Mouse (Mus musculus) intestine, embryonic 15.5 days (tissue): ENCODE results near the gene Ilk. TPM values are rescaled to one million over a fixed set of nuclear protein-coding genes. Genes with fewer than 3 reads are reported as not detected.

Experiments
- ATAC-seq: fragments of 200-750 bp; cut with Nextera tagmentation; 2 replicates; pipeline ENCODE4 v1.8.0; 2017; ENCODE audit warnings: moderate TSS enrichment, moderate library complexity
- H3K27ac ChIP-seq: fragments of 300-500 bp; sonication (generic); 2 replicates; pipeline ENCODE4 v1.5.1; 2015; ENCODE audit warnings: mild to moderate bottlenecking, inconsistent platforms
- H3K27me3 ChIP-seq: fragments of 300-500 bp; sonication (generic); replicated peaks from 2 replicates; pipeline ENCODE4 v1.6.1; 2015; ENCODE audit warnings: inconsistent platforms
- H3K36me3 ChIP-seq: fragments of 300-500 bp; sonication (generic); 2 replicates; pipeline ENCODE4 v1.6.1; 2015; ENCODE audit warnings: inconsistent platforms
- H3K4me1 ChIP-seq: fragments of 300-500 bp; sonication (generic); replicated peaks from 2 replicates; pipeline ENCODE4 v1.6.1; 2015; ENCODE audit warnings: inconsistent platforms
- H3K4me2 ChIP-seq: fragments of 300-500 bp; sonication (generic); replicated peaks from 2 replicates; pipeline ENCODE4 v1.6.1; 2015; ENCODE audit warnings: mild to moderate bottlenecking, inconsistent platforms
- H3K4me3 ChIP-seq: fragments of 300-500 bp; sonication (generic); replicated peaks from 2 replicates; pipeline ENCODE4 v1.5.1; 2015; ENCODE audit warnings: inconsistent platforms
- H3K9ac ChIP-seq: fragments of 300-500 bp; sonication (generic); 2 replicates; pipeline ENCODE4 v1.6.1; 2015; ENCODE audit warnings: inconsistent platforms
- H3K9me3 ChIP-seq: fragments of 300-500 bp; sonication (generic); 2 replicates; pipeline ENCODE4 v1.6.1; 2016; ENCODE audit warnings: inconsistent platforms
- WGBS: fragments of 180-500 bp; shearing (Covaris S2); methylation state at CpG from one replicate; pipeline ENCODE4 v1.1.7; 2015; 5-methylcytosine and 5-hydroxymethylcytosine counted together
- polyA plus RNA-seq: library from polyadenylated mRNA; unstranded; fragments of >200 nt; fragmentation: Nextera tagmentation; extraction: Ambion mirVana; gene quantifications from 2 replicates; pipeline ENCODE4 v1.2.1, GENCODE M21; 2015

Gene Ilk
- polyA plus RNA-seq, 1 experiment from 2014 or later, result 313 TPM

DNA sequence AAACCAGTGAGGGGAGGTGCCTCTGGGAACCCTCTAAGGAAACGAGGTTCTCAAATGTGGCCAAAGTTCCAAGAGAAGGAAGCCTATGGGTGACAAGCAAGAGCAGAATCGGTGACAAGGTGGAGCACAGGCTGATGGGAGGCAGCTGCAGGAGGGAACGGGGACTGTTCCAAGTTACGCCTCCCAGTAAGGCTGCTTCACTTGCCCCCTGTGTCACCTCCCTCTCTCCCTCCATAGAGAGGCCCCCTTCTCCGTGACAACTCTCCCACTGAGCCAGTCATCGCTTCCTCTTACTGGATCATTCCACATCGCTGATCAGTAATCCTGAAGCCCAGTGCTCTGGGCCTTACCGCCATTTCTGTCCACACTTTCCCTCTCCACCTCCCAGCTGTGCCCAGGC, 38.3 kb downstream of the Ilk start:
- peak overlapping the region; percentile 48; the same call in 1 of the 2 replicates for H3K27ac ChIP-seq
- ATAC-seq, result no peak
- H3K4me2 ChIP-seq, result no peak overlapping the region
- no peak overlapping the region for H3K4me3 ChIP-seq
- H3K36me3 ChIP-seq, result peaks cover 10% of the 10 kb centered on the region; the same call in 1 of the 2 replicates
- H3K27me3 ChIP-seq, result no peaks in the 10 kb centered on the region
- no peak overlapping the region for H3K9ac ChIP-seq
- peaks cover 35% of the 10 kb centered on the region for H3K4me1 ChIP-seq
- no peaks in the 10 kb centered on the region for H3K9me3 ChIP-seq
- WGBS, result 63% methylated on average over 8 of the region's 8 CpGs

DNA sequence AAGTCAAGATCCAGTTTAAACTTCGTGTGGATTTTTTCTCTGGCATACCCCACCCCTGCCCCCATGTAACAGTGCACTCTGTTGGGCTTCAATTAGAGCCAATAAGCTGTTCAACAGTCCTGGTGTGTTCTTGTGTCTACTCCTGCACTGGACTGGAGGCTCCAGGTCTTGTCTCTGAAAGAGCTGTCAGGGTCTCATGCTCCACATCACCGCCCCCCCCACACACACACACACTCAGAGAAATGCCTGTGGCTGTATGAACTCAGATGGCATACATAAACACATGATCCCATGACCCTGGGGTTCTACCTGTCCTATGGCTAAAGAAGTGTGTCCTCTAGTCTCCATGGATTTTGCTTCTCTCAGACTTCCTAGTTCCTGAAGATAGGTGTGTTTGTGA, 39.6 kb downstream of the Ilk start:
- Histone ChIP-seq H3K27ac (no peak overlapping the region), H3K9me3 (no peaks in the 10 kb centered on the region), H3K4me3 (no peak overlapping the region), H3K4me2 (no peak overlapping the region), H3K4me1 (peaks cover 35% of the 10 kb centered on the region), H3K27me3 (no peaks in the 10 kb centered on the region), H3K9ac (no peak overlapping the region), H3K36me3 (peaks cover 10% of the 10 kb centered on the region; the same call in 1 of the 2 replicates)
- WGBS, result 86% methylated on average over 2 of the region's 2 CpGs
- ATAC-seq, result no peak

DNA sequence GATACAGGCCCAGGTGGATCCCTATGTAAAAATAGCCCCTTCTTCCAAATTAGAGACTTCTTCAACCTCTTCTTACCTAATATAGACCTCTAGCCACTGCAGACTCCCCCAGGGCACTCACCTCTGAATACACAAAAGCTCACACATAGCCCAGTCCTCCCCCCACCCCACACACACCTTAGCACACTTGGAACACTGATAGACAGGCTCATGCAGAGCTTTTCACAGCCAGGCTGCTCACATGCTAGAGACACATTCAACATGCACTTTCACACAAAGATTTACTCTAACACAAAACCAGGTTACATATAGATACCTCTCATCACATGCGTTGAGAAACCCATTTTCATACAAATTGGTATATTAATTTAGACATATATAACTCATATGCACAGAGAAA, 40.9 kb downstream of the Ilk start:
- ATAC-seq, result no peak
- Histone ChIP-seq H3K9me3 (no peaks in the 10 kb centered on the region), H3K4me3 (no peak overlapping the region), H3K4me1 (peaks cover 35% of the 10 kb centered on the region), H3K27ac (peak overlapping the region; percentile 95), H3K9ac (peak overlapping the region; percentile 30; the same call in 1 of the 2 replicates), H3K27me3 (no peaks in the 10 kb centered on the region), H3K4me2 (peak overlapping the region; percentile 58), H3K36me3 (peaks cover 5% of the 10 kb centered on the region; the same call in 1 of the 2 replicates)
- WGBS, result 87% methylated on average over 1 of the region's 1 CpGs

DNA sequence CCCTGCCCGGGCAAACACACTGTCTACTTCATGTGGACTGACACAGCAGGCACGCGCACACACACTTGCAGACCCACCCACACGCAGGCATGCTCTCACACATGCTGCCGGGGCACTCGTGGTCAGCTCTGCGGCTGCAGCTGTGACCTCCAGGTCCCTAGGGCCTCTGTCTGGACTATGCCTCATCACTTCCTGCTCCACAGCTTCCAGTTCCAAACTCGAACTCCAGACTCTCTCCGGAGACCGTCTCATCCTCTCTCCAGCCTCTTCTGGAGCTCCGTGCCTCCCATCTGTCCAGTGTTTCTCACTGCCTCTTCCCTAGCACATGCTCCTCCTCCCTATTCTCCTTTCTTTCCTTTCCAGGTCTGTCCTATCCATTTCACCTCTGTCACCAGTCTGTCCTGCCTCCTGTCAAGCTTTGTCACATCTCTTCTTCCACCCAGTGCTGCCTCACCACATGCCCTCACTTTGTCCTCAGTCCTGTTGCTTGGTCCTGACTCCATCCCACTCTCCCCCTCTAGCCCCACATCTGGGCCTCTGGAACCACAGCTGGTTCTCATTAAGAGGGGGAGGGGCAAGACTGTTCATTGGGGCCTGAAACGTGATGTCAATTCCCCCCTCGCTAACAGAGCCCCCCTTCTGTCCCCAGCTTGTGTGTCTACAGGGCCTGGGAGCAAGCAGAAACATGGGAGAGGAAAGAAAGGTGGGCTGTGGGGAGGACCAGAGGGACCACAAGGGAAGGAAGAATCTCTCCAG, 41.6 kb downstream of the Ilk start:
- H3K9ac ChIP-seq, result peak overlapping the region; percentile 30
- no peaks in the 10 kb centered on the region for H3K9me3 ChIP-seq
- no peaks in the 10 kb centered on the region for H3K36me3 ChIP-seq
- H3K4me1 ChIP-seq, result peaks cover 34% of the 10 kb centered on the region
- WGBS, result 33% methylated on average over 13 of the region's 13 CpGs
- peak overlapping the region; percentile 27 for H3K4me3 ChIP-seq
- H3K4me2 ChIP-seq, result peak overlapping the region; percentile 58
- peak overlapping the region; percentile 95 for H3K27ac ChIP-seq
- no peaks in the 10 kb centered on the region for H3K27me3 ChIP-seq
- ATAC-seq, result peak; percentile 84

DNA sequence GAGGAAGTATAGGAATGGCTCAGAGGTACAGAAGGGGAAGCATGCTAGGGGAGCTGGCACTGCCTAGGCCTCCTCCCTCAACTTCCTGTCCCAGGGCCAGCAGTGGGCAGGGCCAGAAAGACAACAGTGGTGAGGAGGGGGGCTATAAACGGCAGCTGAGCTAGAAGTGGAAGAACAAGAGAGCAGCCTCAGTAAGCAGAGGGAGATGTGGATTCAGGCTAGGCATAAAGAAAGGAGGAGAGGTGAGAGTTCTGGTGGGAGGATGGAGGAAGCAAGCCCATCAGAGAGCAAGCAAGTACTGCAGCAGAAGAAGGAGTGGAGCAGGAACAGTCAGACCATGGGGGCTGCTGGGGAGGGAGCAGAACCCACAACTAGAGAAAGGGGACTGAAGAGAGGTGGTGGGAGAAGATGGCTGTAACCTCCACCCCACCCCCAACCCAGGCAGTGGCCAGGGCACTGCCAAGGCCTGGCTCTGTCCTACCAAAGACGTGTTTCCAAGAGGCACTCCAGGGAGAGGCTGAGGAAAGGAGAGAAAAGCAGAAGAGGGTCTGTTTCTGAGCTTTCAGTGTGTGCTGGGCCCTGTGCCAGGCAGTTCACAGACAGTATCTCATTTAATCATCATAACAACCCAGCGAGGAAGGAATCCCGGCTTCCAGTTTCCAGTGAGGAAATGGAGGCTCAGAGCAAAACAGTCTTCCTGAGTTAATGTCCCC, 42.3 kb downstream of the Ilk start:
- WGBS, result 16% methylated on average over 4 of the region's 4 CpGs
- Histone ChIP-seq H3K9me3 (no peaks in the 10 kb centered on the region), H3K4me1 (peaks cover 34% of the 10 kb centered on the region), H3K4me2 (peak overlapping the region; percentile 58), H3K4me3 (peak overlapping the region; percentile 16; the same call in 1 of the 2 replicates), H3K27me3 (no peaks in the 10 kb centered on the region), H3K36me3 (no peaks in the 10 kb centered on the region), H3K27ac (peak overlapping the region; percentile 95), H3K9ac (0 out of 2 replicates have a peak overlapping the region, but pooled peaks have one; percentile 5)
- peak; percentile 84 for ATAC-seq

DNA sequence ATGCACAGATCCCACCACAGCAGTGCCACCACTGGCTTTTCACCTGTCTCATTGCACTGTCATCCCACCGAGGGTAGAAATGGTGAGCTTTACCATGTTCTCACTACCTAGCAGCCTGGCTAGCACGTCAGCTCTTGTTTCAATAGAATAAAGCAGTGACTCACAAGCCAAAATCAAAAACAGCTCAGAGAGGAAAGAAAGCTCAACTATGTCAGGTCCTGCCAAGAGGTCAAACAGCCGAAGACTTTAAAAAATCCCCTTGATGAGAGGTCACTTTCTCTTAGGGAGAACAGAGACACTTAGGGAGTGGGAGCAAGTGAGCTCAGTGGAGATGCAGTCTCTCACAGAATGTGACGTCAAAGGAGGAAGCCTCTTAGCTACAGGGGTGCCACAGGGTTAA, 47.5 kb downstream of the Ilk start:
- H3K4me2 ChIP-seq, result no peak overlapping the region
- H3K9me3 ChIP-seq, result no peaks in the 10 kb centered on the region
- H3K9ac ChIP-seq, result no peak overlapping the region
- ATAC-seq, result no peak
- H3K27ac ChIP-seq, result no peak overlapping the region
- H3K27me3 ChIP-seq, result no peaks in the 10 kb centered on the region
- no peaks in the 10 kb centered on the region for H3K36me3 ChIP-seq
- peaks cover 27% of the 10 kb centered on the region for H3K4me1 ChIP-seq
- 53% methylated on average over 4 of the region's 4 CpGs for whole genome bisulfite sequencing
- H3K4me3 ChIP-seq, result no peak overlapping the region

DNA sequence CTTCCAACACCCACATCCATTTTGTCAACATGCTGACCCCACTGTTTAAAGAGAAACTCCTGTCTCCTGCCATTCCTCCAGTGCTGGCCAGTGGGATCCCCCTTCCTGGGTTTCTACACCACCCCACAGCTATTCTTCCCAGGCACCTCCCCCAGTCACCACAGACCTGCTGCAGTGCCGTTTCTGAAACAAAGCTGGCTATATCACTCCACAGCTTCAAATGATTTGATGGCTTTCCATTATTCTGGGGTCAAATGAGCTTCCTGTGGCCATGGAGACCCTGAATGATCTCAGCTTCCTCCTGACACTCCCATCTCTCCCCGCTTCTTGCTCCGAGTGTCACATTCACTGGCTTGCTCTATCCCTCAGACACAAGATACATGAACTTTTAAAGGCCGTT, 48.2 kb downstream of the Ilk start:
- Histone ChIP-seq H3K27ac (no peak overlapping the region), H3K36me3 (no peaks in the 10 kb centered on the region), H3K9ac (no peak overlapping the region), H3K4me3 (no peak overlapping the region), H3K27me3 (no peaks in the 10 kb centered on the region), H3K4me2 (peak overlapping the region; percentile 3; the same call in 1 of the 2 replicates), H3K4me1 (peaks cover 21% of the 10 kb centered on the region), H3K9me3 (no peaks in the 10 kb centered on the region)
- 34% methylated on average over 4 of the region's 4 CpGs for WGBS
- no peak for ATAC-seq

DNA sequence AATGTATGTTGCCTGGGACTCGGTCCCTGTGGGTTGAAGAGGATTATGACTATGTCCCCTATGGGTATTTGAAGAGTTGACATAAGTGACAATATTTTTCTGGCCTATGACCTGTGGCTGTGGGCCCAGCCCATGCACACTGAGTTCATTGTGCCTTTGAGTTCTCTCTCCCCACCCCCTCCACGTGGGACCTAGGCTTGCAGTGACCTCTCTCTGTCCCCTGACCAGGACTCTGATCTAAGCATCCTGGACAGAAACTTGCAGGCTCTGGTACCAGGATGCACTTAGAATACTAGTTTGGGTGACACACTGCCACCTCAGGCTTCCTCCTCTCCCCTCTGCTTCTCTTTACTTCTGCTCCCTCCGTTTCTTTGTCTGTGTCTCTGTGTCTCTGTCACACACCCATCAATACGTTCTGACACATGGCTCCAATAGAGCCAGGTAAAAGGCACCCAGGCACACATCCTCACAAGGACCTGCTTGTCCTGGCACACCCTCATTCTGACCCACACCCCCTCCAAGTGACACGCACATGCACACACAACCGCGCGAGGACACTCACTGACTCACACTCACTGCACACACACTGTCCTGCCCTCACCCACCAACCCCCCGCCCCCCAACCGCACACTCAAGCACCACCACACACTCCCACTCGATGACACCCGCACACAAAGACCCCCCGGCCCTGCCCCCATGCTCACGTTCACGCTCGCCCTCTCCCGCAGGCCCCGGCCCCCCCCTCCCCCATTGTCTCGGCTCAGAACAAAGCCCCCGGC, 50.3 kb downstream of the Ilk start:
- Histone ChIP-seq H3K9me3 (no peaks in the 10 kb centered on the region), H3K4me3 (peak overlapping the region; percentile 77), H3K27ac (peak overlapping the region; percentile 83), H3K4me2 (peak overlapping the region; percentile 65), H3K27me3 (no peaks in the 10 kb centered on the region), H3K9ac (peak overlapping the region; percentile 81), H3K4me1 (peaks cover 21% of the 10 kb centered on the region), H3K36me3 (no peaks in the 10 kb centered on the region)
- ATAC-seq, result peak; percentile 66; the same call in 1 of the 2 replicates
- 6% methylated on average over 20 of the region's 20 CpGs for WGBS

DNA sequence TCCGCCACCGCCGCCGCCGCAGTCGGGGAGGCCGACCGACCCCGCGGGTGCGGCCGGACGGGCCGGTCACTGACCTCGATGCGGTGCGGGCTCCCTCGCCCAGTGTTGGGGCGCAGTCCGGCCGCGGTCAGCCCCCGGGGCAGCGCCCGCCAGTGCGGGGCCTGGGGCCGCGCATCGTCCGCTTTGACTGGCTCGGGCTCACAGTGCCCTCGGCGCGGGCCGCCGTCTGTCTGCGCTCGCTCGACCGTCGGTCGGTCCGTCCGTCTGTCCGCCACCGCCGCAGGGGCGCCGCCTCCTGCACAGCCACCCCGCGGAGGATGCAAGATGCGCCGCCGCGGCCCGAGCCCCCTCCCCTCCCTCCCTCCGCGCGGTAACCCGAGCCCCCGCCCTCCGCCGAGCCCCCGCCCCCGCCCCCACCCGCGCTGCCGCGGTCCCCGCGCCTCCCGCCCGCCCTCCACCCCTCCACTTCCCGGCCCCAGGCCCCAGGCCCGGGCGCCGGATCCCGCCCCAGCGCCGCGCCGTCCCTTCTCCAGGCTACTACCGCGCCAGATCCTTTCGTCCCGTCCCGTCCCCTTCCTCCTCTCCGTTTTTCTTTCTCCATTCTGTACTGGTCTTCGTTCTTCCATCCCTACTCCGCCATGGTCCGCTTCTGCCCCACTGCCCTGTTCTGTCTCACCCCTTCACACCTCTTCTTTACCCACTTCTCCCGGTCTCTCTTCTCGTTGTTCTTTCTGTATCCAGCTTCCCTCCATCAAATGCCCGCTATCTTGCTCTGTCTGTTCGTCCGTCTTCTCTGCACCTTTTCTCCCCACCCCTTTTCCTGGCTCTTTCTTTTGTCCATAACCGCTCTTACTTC, 51.1 kb downstream of the Ilk start, which contains the start of gene Dchs1:
TSS of gene Dchs1 (minus strand) at position 370 of the 856 bp plus-strand sequence.
- Histone ChIP-seq H3K9me3 (no peaks in the 10 kb centered on the region), H3K4me2 (peak within 1 kb of the TSS; percentile 65), H3K27me3 (no peaks in the 10 kb centered on the region), H3K4me3 (peak within 1 kb of the TSS; percentile 77), H3K36me3 (no peaks in the 10 kb centered on the region), H3K9ac (peak within 1 kb of the TSS; percentile 81), H3K27ac (peak within 1 kb of the TSS; percentile 83), H3K4me1 (peaks cover 21% of the 10 kb centered on the region)
- ATAC-seq, result peak; percentile 84
- WGBS, result under 1% methylated on average over 65 of the region's 97 CpGs

DNA sequence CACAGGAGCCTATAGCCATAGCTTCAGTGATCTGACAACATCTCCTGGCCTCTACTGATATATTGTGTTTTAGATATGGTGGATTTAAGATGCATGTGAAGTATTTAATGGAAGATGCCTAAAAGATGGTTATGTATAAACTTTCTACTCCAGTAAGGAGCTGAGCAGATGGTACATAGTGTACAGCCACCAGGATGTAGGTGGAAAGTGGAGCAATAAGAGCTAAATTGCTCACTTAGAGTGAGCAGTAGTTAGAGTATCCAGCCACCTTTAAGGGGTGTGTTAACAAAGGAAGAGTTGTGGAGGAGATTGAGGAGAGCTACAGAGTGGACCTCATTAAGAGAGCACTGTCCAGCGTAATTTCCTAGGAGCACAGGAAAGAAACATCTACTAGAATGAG, 54.8 kb downstream of the Ilk start:
- no peaks in the 10 kb centered on the region for H3K36me3 ChIP-seq
- no peaks in the 10 kb centered on the region for H3K27me3 ChIP-seq
- no peak overlapping the region for H3K4me2 ChIP-seq
- no peak for ATAC-seq
- no peak overlapping the region for H3K9ac ChIP-seq
- no peak overlapping the region for H3K27ac ChIP-seq
- WGBS, result 67% methylated on average over 1 of the region's 1 CpGs
- H3K9me3 ChIP-seq, result no peaks in the 10 kb centered on the region
- peaks cover 5% of the 10 kb centered on the region for H3K4me1 ChIP-seq
- H3K4me3 ChIP-seq, result no peak overlapping the region
